Mouse (Mus musculus): ENCODE measurements around the gene Ascc2. TPM values are rescaled to one million over a fixed set of nuclear protein-coding genes. Genes with fewer than 3 reads are reported as not detected.

The Ascc2 gene
- polyA plus RNA-seq, 1 experiment from 2014 or later: 32.6 TPM

DNA sequence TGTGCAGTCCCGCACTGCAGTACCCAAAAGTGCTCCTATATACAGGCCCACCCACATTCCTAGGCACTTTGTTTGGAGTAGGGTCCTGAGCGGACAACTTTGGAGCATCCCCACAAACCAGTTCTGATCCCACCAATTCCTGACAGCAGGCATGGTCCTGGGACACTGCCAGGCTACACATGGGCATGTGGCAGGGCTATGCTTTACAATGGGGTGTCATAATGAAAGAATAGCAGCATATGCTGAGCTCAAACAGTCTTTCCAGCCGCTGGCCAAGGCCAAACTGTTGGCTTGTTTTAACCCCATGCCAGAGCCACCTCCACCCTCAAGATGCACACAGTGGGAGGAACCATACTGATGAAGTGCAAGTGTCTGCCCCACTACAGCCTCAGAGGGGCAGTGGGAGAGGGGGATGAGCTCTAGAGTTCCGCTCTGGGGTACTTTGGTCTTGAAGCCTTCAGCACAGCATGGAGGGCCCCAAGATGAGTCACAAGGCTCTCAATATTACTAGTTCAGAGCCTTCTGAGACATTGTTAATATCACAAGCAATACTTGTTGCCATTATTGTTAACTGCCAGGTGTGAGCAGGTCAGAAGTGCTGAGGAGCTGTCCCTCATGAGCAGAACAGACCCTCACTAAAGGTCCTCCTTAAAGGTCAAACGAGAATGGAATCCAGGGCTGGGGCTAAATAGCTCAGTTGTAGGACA is 79.1 kb downstream of the Ascc2 start:
- POLR2A ChIA-PET: interaction anchor here (0.8 kb wide), 1 partner anchor 19 kb away, joined by 3 read pairs; no protein-coding TSS in a partner anchor
- no peaks in the 10 kb centered on the region for H3K27me3 ChIP-seq
- in situ Hi-C loops (cut with MboI; ENCODE audit: low pct_unique_long_range_greater_than_20kb): no loop called here
- TF ChIP-seq CTCF (IDR thresholded peaks at IDR 0.05): no peak
- ATAC-seq: no peak
- CTCF ChIA-PET: no interaction called here
- DNase-seq (ENCODE audit: low read depth, low spot score): no peak

DNA sequence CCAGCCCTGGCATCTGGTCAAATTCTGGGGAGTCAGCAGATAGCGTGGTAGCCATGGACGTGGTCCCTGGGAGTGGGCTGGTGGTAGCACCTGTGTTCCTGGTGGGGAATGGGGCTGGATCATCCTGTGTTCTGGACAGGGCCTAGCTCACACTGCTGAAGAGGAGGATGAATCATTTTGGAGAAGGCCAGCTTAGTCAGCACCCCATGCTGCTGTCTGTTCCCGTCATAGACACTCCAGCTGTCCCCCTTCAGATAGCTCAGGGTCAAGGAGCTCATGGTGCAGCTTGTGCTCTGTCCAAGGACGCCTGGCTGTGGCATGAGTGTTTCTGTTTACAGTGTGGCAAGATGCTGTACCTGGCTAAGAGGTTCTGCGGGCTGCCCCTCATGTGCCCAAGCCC is 81.0 kb downstream of the Ascc2 start:
- TF ChIP-seq CTCF (IDR thresholded peaks at IDR 0.05): no peak
- CTCF ChIA-PET: no interaction called here
- in situ Hi-C loops (cut with MboI; ENCODE audit: low pct_unique_long_range_greater_than_20kb): no loop called here
- no peaks in the 10 kb centered on the region for H3K27me3 ChIP-seq
- no peak for DNase-seq (ENCODE audit: low read depth, low spot score)
- ATAC-seq: no peak
- POLR2A ChIA-PET: interaction anchor here (0.8 kb wide), 1 partner anchor 10 kb away, joined by 3 read pairs; no protein-coding TSS in a partner anchor

- no peak for ATAC-seq
- ChIA-PET POLR2A (no interaction called here), CTCF (no interaction called here)
- TF ChIP-seq CTCF (IDR thresholded peaks at IDR 0.05): no peak
- in situ Hi-C loops (cut with MboI; ENCODE audit: low pct_unique_long_range_greater_than_20kb): no loop called here
- DNase-seq (ENCODE audit: low read depth, low spot score): no peak
- H3K27me3 ChIP-seq: no peaks in the 10 kb centered on the region
Observed at GRCm38 (mm10) chr11:4719961-4720360, 82.4 kb downstream of the Ascc2 start.

GRCm38 (mm10) chr11:4720393-4720792 is 82.8 kb downstream of the Ascc2 start:
- ChIA-PET CTCF (no interaction called here), POLR2A (no interaction called here)
- no peaks in the 10 kb centered on the region for H3K27me3 ChIP-seq
- in situ Hi-C loops (cut with MboI; ENCODE audit: low pct_unique_long_range_greater_than_20kb): no loop called here
- no peak for TF ChIP-seq CTCF (IDR thresholded peaks at IDR 0.05)
- no peak for ATAC-seq
- no peak for DNase-seq (ENCODE audit: low read depth, low spot score)

DNA sequence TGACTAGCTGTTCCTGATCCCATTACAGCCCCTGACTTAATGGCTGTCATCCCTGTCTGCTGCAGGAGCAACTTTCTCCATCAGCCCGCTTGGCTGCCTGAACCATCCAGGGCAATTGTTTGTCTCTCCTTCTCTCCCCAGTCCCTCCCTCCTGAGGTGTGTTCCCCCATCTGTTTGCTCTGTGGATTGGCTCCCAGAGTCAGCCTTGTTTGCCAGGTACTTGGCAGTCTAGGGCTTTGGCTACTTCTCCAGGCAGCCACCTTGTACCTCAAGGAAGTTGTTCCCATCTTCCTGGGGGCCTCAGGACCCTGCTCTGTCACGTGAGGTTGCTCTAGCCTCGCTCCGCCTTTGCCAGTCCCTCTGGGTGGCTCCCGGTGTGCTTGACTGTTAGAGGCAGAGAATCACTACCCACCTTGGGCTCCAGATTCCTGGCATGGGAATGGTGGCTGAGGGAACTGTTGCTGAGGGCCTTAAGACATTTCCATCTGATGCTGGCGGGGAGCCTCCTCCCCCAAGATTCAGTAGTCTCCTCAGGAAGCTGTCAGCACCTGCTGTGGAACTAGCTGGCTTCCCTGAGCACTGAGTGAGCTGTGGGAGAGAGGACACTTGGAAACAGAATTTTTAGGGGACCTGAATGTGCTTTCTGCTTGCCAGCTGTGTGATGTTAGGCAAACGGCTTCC is 83.5 kb downstream of the Ascc2 start:
- in situ Hi-C loops (cut with MboI; ENCODE audit: low pct_unique_long_range_greater_than_20kb): no loop called here
- ATAC-seq (no peak), DNase-seq (ENCODE audit: low read depth, low spot score) (no peak)
- no peaks in the 10 kb centered on the region for H3K27me3 ChIP-seq
- ChIA-PET CTCF (no interaction called here), POLR2A (no interaction called here)
- TF ChIP-seq CTCF (IDR thresholded peaks at IDR 0.05): no peak

- no peak for DNase-seq (ENCODE audit: low read depth, low spot score)
- in situ Hi-C loops (cut with MboI; ENCODE audit: low pct_unique_long_range_greater_than_20kb): no loop called here
- CTCF ChIA-PET: no interaction called here
- no peaks in the 10 kb centered on the region for H3K27me3 ChIP-seq
- no peak for TF ChIP-seq CTCF (IDR thresholded peaks at IDR 0.05)
- ATAC-seq: no peak
- POLR2A ChIA-PET: no interaction called here
Observed at GRCm38 (mm10) chr11:4721728-4722127, 84.2 kb downstream of the Ascc2 start.

DNA sequence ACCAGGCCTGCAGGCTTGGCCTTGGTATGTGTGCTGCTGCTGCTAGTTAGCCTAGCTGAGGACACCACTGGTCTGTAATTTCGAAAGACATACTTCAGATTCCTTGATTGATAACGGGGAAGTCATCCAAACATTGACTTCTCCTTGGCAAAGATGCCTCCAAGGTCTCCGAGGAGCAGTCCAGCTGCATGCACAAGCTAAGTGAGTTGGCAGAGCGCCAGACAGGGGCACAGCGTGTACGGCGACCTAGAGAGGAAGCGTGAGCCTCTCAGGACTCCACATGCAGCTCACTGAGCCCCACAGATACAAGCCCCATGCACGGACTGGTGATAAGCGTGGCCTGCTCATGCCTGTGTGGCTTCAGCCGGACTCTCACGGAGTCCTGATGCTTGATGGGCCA is 92.1 kb downstream of the Ascc2 start:
- TF ChIP-seq CTCF (IDR thresholded peaks at IDR 0.05): no peak
- ATAC-seq (no peak), DNase-seq (ENCODE audit: low read depth, low spot score) (no peak)

DNA sequence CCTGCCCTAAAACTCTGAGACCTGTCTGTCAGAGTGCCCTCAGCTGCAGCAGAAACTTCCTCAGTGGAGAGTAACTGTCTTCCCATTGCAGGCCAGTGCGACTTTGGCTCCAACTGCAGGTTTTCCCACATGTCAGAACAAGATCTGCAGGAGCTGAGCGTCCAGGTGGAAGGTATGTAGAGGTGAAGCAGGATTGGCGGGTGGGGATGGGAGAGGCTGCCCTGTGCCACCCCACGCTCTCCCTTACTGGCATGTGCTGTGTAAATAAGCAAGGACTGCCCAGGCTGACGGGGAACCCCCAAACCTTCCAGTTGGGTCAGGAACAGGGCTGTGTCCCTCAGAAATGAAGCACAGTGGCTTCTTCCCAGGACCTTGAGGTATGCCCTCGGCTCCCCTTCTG is 92.5 kb downstream of the Ascc2 start:
- no peak for TF ChIP-seq CTCF (IDR thresholded peaks at IDR 0.05)

More for the DNA sequence above, 92.1 kb downstream of the Ascc2 start:
- CTCF ChIA-PET: no interaction called here
- in situ Hi-C loops (cut with MboI; ENCODE audit: low pct_unique_long_range_greater_than_20kb): no loop called here
- no peaks in the 10 kb centered on the region for H3K27me3 ChIP-seq
- POLR2A ChIA-PET: no interaction called here

DNA sequence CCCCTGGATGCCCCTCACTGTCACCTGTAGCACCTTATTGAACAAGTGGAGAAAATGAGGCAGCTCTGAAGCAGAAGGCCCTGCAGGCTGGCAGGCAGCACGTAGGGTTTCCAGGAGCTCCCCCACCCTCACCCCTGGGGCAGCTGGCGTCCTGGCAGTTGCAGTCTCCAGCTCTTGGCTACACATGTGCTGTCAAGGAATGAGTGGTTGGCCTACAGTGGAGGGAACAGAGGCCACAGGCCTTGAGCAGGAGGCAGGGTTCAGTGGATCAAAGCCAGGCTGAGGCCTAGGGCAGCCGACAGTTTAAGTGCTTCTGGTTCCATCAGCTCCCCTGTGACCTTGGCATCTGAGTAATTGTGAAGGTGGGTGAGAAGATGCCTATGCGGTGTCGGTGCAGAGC is 93.4 kb downstream of the Ascc2 start:
- no peaks in the 10 kb centered on the region for H3K27me3 ChIP-seq
- no peak for ATAC-seq
- DNase-seq (ENCODE audit: low read depth, low spot score): no peak
- ChIA-PET CTCF (no interaction called here), POLR2A (no interaction called here)
- TF ChIP-seq CTCF (IDR thresholded peaks at IDR 0.05): no peak
- in situ Hi-C loops (cut with MboI; ENCODE audit: low pct_unique_long_range_greater_than_20kb): no loop called here

More for the DNA sequence above, 92.5 kb downstream of the Ascc2 start:
- DNase-seq (ENCODE audit: low read depth, low spot score): no peak
- no peaks in the 10 kb centered on the region for H3K27me3 ChIP-seq
- ATAC-seq: no peak
- ChIA-PET POLR2A (no interaction called here), CTCF (no interaction called here)
- in situ Hi-C loops (cut with MboI; ENCODE audit: low pct_unique_long_range_greater_than_20kb): no loop called here

GRCm38 (mm10) chr11:4731781-4732180 is 94.2 kb downstream of the Ascc2 start:
- ATAC-seq: no peak
- TF ChIP-seq CTCF (IDR thresholded peaks at IDR 0.05): no peak
- DNase-seq (ENCODE audit: low read depth, low spot score): no peak
- no peaks in the 10 kb centered on the region for H3K27me3 ChIP-seq
- POLR2A ChIA-PET: no interaction called here
- CTCF ChIA-PET: no interaction called here
- in situ Hi-C loops (cut with MboI; ENCODE audit: low pct_unique_long_range_greater_than_20kb): no loop called here

GRCm38 (mm10) chr11:4734179-4734578 is 96.6 kb downstream of the Ascc2 start:
- no peak for ATAC-seq
- CTCF ChIA-PET: no interaction called here
- no peak for DNase-seq (ENCODE audit: low read depth, low spot score)
- in situ Hi-C loops (cut with MboI; ENCODE audit: low pct_unique_long_range_greater_than_20kb): no loop called here
- H3K27me3 ChIP-seq: no peaks in the 10 kb centered on the region
- POLR2A ChIA-PET: no interaction called here
- no peak for TF ChIP-seq CTCF (IDR thresholded peaks at IDR 0.05)

Other genes with a start within 250 kb of the Ascc2 start
- not detected for gene Hormad2, start 196.6 kb upstream of the Ascc2 start, polyA plus RNA-seq (2021)
- gene Mtmr3, start 42.9 kb upstream of the Ascc2 start, polyA plus RNA-seq (2021): 49.1 TPM
- not detected for gene Gm11032, start 17.7 kb upstream of the Ascc2 start, polyA plus RNA-seq (2021)
- 842 TPM for gene Uqcr10, start 66.6 kb downstream of the Ascc2 start, polyA plus RNA-seq (2021)
- 38.7 TPM for gene Zmat5, start 66.9 kb downstream of the Ascc2 start, polyA plus RNA-seq (2021)
- gene Cabp7, start 109.0 kb downstream of the Ascc2 start, polyA plus RNA-seq (2021): 0.03 TPM
- gene Nf2, start 211.8 kb downstream of the Ascc2 start, polyA plus RNA-seq (2021): 93.1 TPM
- gene Nipsnap1, start 236.2 kb downstream of the Ascc2 start, polyA plus RNA-seq (2021): 94.7 TPM